Mouse (Mus musculus): ENCODE measurements around the gene Tex26. TPM values are rescaled to one million over a fixed set of nuclear protein-coding genes. Genes with fewer than 3 reads are reported as not detected.
A peak's percentile ranks its signal among the peaks of the same experiment; 100 is the strongest.

Tex26 gene
- polyA plus RNA-seq, 1 experiment from 2014 or later = 1.4 TPM

DNA sequence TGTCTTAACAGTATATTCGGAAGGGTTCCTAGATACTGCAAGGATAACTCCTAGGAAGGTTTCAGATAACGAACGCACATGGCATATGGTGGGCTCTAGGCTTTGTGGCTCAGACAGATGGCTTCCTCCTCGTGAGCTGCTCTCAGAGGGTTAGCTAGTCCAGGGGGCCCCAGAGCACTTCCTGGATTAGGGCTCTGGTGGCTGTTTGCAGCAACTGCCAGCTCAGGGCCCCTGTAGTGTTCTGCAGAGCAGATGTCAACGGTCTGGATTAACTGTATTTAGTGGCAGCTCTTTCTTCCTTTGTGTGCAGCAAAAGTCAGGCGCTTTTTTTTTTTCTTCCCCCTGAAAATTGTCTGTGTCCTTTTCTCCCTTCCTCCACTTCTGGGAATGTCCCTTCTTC is 11.1 kb upstream of the Tex26 start:
- H3K27me3 ChIP-seq (ENCODE audit: control insufficient read depth, insufficient read depth, low read length) = no peaks in the 10 kb centered on the region
- 15% methylated on average over 6 of the region's 6 CpGs for WGBS
- H3K9ac ChIP-seq (ENCODE audit: low read length) = peak overlapping the region; percentile 35

DNA sequence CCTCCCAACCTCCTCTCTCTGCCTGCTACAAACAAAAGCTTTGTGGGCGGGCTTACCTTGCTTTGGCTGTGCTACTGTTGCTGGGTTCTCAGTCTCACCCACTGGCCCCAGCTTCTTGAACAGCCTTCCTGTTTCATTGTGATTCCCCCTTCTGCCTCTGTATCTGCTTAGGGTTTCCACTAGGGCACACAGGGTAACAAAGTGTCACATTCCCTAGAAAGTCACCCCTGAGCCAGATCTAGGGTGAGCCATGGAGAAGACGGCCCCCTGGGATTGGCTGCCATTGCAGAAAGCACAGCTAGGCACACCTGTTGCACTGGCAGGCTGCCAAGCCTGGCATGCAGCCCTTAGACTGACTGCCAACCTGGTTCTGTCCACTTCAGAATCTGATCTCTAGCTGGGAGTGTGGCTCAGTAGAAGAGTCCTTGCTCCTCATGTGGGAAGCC is 10.6 kb upstream of the Tex26 start:
- WGBS = 48% methylated on average over 2 of the region's 2 CpGs
- peak; percentile 23 for DNase-seq (ENCODE audit: low spot score)
- no peak overlapping the region for H3K9ac ChIP-seq (ENCODE audit: low read length)
- H3K4me1 ChIP-seq (ENCODE audit: control insufficient read depth, insufficient read depth, low read length) = peaks cover 8% of the 10 kb centered on the region; the same call in 1 of the 2 replicates
- no peaks in the 10 kb centered on the region for H3K27me3 ChIP-seq (ENCODE audit: control insufficient read depth, insufficient read depth, low read length)
- no peak overlapping the region for H3K4me2 ChIP-seq (ENCODE audit: low read depth)
- ATAC-seq (ENCODE audit: insufficient read depth, low FRiP score, low TSS enrichment) = 0 out of 2 replicates have a peak, but pooled peaks have one; percentile 31
- H3K9me3 ChIP-seq (ENCODE audit: control insufficient read depth, low read length) = no peaks in the 10 kb centered on the region
- H3K36me3 ChIP-seq (ENCODE audit: control insufficient read depth, insufficient read depth, low read length) = no peaks in the 10 kb centered on the region
- H3K4me3 ChIP-seq (ENCODE audit: low read depth, low read length) = no peak overlapping the region
- H3K27ac ChIP-seq (ENCODE audit: low read depth, low read length) = peak overlapping the region; percentile 58

More for the DNA sequence above, 11.1 kb upstream of the Tex26 start:
- Histone ChIP-seq H3K4me2 (ENCODE audit: low read depth) (no peak overlapping the region), H3K4me1 (ENCODE audit: control insufficient read depth, insufficient read depth, low read length) (peaks cover 8% of the 10 kb centered on the region; the same call in 1 of the 2 replicates), H3K4me3 (ENCODE audit: low read depth, low read length) (no peak overlapping the region), H3K36me3 (ENCODE audit: control insufficient read depth, insufficient read depth, low read length) (no peaks in the 10 kb centered on the region), H3K27ac (ENCODE audit: low read depth, low read length) (peak overlapping the region; percentile 58), H3K9me3 (ENCODE audit: control insufficient read depth, low read length) (no peaks in the 10 kb centered on the region)
- DNase-seq (ENCODE audit: low spot score) = peak; percentile 59
- ATAC-seq (ENCODE audit: insufficient read depth, low FRiP score, low TSS enrichment) = peak; percentile 61; the same call in 1 of the 2 replicates

DNA sequence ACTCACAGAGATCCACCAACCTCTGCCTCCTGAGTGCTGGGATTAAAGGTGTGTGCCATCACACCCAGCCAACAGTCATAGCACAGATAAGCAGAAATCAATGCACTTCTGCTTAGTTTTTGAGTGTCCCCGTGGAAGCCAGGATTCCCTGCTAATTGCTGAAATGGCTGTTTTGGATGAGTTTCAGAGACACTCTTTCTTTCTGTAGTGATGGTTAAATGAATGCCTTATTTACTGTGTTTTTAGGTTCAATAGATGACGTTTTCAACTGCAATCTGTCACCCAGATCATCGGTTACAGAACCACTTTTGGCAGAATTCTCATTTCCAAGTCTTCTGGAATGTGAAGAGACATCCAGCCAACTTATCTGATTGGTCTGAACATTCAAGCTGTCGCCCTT is 9.9 kb upstream of the Tex26 start:
- H3K36me3 ChIP-seq (ENCODE audit: control insufficient read depth, insufficient read depth, low read length) = no peaks in the 10 kb centered on the region
- no peak for DNase-seq (ENCODE audit: low spot score)
- H3K4me1 ChIP-seq (ENCODE audit: control insufficient read depth, insufficient read depth, low read length) = peaks cover 8% of the 10 kb centered on the region; the same call in 1 of the 2 replicates
- no peak overlapping the region for H3K4me3 ChIP-seq (ENCODE audit: low read depth, low read length)
- H3K9ac ChIP-seq (ENCODE audit: low read length) = no peak overlapping the region
- no peak overlapping the region for H3K4me2 ChIP-seq (ENCODE audit: low read depth)
- no peaks in the 10 kb centered on the region for H3K9me3 ChIP-seq (ENCODE audit: control insufficient read depth, low read length)
- WGBS = 88% methylated on average over 4 of the region's 4 CpGs
- H3K27me3 ChIP-seq (ENCODE audit: control insufficient read depth, insufficient read depth, low read length) = no peaks in the 10 kb centered on the region
- H3K27ac ChIP-seq (ENCODE audit: low read depth, low read length) = no peak overlapping the region
- ATAC-seq (ENCODE audit: insufficient read depth, low FRiP score, low TSS enrichment) = no peak

DNA sequence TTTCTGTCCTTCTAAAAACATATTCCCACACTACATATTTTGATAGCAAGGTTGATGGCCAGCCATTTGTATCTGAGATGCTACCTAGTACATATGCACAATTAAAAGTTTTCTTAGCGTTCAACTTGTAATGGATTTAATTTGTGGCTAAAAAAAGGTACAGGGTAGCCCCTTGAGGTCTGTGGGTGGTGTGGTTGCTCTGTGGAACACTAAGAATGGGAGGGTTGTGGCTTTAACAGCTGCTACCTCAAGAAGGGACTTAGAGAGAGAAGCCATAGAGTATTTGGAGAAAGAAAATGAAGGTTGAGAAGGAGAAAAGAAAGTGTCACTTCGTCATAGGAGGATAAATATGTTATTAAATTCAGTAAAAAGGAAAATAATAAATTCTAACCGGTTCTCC is 8.5 kb upstream of the Tex26 start:
- Histone ChIP-seq H3K4me3 (ENCODE audit: low read depth, low read length) (no peak overlapping the region), H3K27me3 (ENCODE audit: control insufficient read depth, insufficient read depth, low read length) (no peaks in the 10 kb centered on the region), H3K27ac (ENCODE audit: low read depth, low read length) (no peak overlapping the region), H3K9me3 (ENCODE audit: control insufficient read depth, low read length) (no peaks in the 10 kb centered on the region), H3K4me1 (ENCODE audit: control insufficient read depth, insufficient read depth, low read length) (peaks cover 8% of the 10 kb centered on the region; the same call in 1 of the 2 replicates), H3K9ac (ENCODE audit: low read length) (no peak overlapping the region), H3K4me2 (ENCODE audit: low read depth) (no peak overlapping the region), H3K36me3 (ENCODE audit: control insufficient read depth, insufficient read depth, low read length) (no peaks in the 10 kb centered on the region)
- no peak for DNase-seq (ENCODE audit: low spot score)
- WGBS = 86% methylated on average over 3 of the region's 3 CpGs
- no peak for ATAC-seq (ENCODE audit: insufficient read depth, low FRiP score, low TSS enrichment)

DNA sequence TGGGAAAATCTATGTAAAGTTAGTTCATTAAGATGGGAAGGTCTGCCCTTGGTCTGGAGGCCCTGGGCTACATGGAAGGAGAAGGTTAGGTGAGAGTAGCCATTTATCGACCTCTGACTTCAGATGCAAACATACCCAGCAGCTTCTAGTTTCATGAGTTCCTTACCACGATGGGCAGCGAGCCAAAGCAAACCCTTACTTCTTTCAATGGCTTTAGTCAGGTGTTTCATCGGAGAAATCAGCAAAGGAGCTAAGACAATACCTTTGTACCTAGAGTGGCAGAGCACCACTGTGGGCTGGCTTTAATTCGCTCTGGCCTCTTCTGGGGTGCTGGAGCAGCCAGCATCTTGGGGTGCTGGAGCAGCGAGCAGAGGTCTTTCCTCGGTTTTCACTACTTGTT is 5.8 kb upstream of the Tex26 start:
- ATAC-seq (ENCODE audit: insufficient read depth, low FRiP score, low TSS enrichment) (no peak), DNase-seq (ENCODE audit: low spot score) (no peak)
- Histone ChIP-seq H3K27me3 (ENCODE audit: control insufficient read depth, insufficient read depth, low read length) (no peaks in the 10 kb centered on the region), H3K9me3 (ENCODE audit: control insufficient read depth, low read length) (no peaks in the 10 kb centered on the region), H3K4me1 (ENCODE audit: control insufficient read depth, insufficient read depth, low read length) (0 out of 2 replicates have a peak, but pooled peaks cover 2% of the 10 kb centered on the region), H3K27ac (ENCODE audit: low read depth, low read length) (no peak overlapping the region), H3K9ac (ENCODE audit: low read length) (no peak overlapping the region), H3K4me3 (ENCODE audit: low read depth, low read length) (no peak overlapping the region), H3K36me3 (ENCODE audit: control insufficient read depth, insufficient read depth, low read length) (no peaks in the 10 kb centered on the region), H3K4me2 (ENCODE audit: low read depth) (no peak overlapping the region)
- 77% methylated on average over 7 of the region's 7 CpGs for WGBS

DNA sequence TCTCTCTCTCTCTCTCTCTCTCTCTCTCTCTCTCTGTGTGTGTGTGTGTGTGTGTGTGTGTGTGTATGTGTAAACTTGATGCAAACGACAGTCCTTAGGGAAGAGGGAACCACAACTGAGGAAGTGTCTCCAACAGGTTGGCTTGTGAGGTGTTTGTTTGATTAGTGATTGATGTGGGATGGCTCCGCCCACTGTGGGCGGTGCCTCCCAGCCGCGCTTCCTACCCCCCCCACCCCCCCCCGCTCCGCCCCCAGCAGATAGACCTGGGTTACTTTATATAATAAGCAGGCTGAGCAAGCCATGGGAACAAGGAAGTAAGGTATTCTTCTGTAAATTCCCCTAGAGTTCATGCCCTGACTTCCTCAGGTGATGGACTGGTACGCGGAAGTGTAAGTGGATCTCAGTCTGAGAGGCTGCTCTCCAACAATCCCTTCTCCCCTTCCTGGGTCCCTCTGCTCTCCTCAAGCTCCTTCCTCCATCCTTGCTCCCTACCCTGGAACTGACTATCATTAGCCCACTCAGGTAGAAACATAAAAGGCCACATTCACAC is 5.2 kb upstream of the Tex26 start:
- 31% methylated on average over 9 of the region's 9 CpGs for whole genome bisulfite sequencing
- H3K36me3 ChIP-seq (ENCODE audit: control insufficient read depth, insufficient read depth, low read length) = no peaks in the 10 kb centered on the region
- H3K27me3 ChIP-seq (ENCODE audit: control insufficient read depth, insufficient read depth, low read length) = no peaks in the 10 kb centered on the region
- H3K9ac ChIP-seq (ENCODE audit: low read length) = no peak overlapping the region
- no peak overlapping the region for H3K4me3 ChIP-seq (ENCODE audit: low read depth, low read length)
- DNase-seq (ENCODE audit: low spot score) (no peak), ATAC-seq (ENCODE audit: insufficient read depth, low FRiP score, low TSS enrichment) (no peak)
- no peak overlapping the region for H3K4me2 ChIP-seq (ENCODE audit: low read depth)
- H3K4me1 ChIP-seq (ENCODE audit: control insufficient read depth, insufficient read depth, low read length) = no peaks in the 10 kb centered on the region
- no peaks in the 10 kb centered on the region for H3K9me3 ChIP-seq (ENCODE audit: control insufficient read depth, low read length)
- H3K27ac ChIP-seq (ENCODE audit: low read depth, low read length) = no peak overlapping the region

DNA sequence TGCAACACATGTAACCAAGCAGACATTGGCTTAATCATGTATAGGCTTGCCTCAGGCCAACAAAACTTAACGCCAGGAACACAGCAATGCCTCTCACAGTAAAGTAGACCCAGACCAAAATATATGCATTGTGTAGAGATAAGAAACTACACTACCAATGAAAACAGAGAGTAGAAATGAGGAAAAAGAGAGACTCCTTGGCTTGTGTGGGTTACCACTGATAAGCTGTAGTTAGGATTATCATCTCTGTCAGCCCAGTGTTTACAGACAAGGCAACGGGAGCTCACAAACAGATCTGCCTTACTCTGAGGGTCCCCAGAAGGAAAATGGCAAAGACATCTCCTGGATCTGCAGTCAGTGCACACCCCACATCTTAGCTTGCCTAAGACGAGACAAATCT is 2.9 kb upstream of the Tex26 start:
- H3K27ac ChIP-seq (ENCODE audit: low read depth, low read length) = no peak overlapping the region
- H3K4me2 ChIP-seq (ENCODE audit: low read depth) = no peak overlapping the region
- no peaks in the 10 kb centered on the region for H3K9me3 ChIP-seq (ENCODE audit: control insufficient read depth, low read length)
- ATAC-seq (ENCODE audit: insufficient read depth, low FRiP score, low TSS enrichment) (no peak), DNase-seq (ENCODE audit: low spot score) (no peak)
- 86% methylated on average over 3 of the region's 3 CpGs for WGBS
- H3K27me3 ChIP-seq (ENCODE audit: control insufficient read depth, insufficient read depth, low read length) = no peaks in the 10 kb centered on the region
- H3K36me3 ChIP-seq (ENCODE audit: control insufficient read depth, insufficient read depth, low read length) = no peaks in the 10 kb centered on the region
- no peak overlapping the region for H3K4me3 ChIP-seq (ENCODE audit: low read depth, low read length)
- H3K4me1 ChIP-seq (ENCODE audit: control insufficient read depth, insufficient read depth, low read length) = peaks cover 10% of the 10 kb centered on the region
- H3K9ac ChIP-seq (ENCODE audit: low read length) = no peak overlapping the region

DNA sequence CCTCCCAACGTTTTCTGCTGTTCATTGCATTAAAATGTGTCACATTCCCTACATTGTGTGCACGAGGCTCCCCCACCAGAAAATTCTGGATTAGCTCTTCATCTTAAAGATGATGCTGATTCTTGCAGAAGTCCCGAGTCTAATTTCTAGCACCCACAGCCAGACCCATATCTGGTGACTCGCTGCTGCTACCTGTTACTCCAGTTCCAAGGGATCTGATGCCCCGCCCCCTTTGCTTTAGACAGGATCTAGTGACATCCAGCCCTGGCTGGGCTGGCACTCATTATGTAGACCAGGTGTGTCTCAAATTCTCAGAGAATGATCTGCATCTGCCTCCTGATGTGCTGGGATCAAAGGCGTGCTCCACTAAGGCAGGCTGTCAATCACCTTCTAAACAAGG is 2.3 kb upstream of the Tex26 start:
- ATAC-seq (ENCODE audit: insufficient read depth, low FRiP score, low TSS enrichment) (no peak), DNase-seq (ENCODE audit: low spot score) (no peak)
- Histone ChIP-seq H3K9me3 (ENCODE audit: control insufficient read depth, low read length) (no peaks in the 10 kb centered on the region), H3K9ac (ENCODE audit: low read length) (no peak overlapping the region), H3K27ac (ENCODE audit: low read depth, low read length) (no peak overlapping the region), H3K4me2 (ENCODE audit: low read depth) (no peak overlapping the region), H3K4me1 (ENCODE audit: control insufficient read depth, insufficient read depth, low read length) (peaks cover 10% of the 10 kb centered on the region), H3K4me3 (ENCODE audit: low read depth, low read length) (no peak overlapping the region), H3K36me3 (ENCODE audit: control insufficient read depth, insufficient read depth, low read length) (no peaks in the 10 kb centered on the region), H3K27me3 (ENCODE audit: control insufficient read depth, insufficient read depth, low read length) (no peaks in the 10 kb centered on the region)
- 83% methylated on average over 6 of the region's 6 CpGs for WGBS

DNA sequence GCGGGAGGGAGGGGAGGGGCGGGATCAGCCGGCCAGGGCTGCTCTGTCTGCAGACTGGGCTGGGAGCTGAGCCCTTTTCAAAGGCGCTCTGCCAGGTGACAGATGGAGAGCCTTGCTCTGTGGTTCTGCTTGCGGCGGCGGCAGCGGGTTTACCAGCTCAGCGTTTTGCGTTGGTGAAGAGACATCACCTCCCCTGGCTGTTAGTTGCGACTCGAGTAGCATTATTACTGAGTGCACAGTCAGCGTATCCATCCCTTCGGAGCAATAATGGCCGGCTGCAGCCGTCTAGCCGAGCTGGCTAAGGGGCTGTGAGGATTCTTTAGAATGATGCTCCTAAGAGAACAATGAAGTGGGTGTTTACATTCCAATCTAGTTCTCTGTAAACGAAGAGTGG is 717 bp downstream of the Tex26 start:
- peak overlapping the region; percentile 66 for H3K9ac ChIP-seq (ENCODE audit: low read length)
- peak; percentile 83 for DNase-seq (ENCODE audit: low spot score)
- peak overlapping the region; percentile 36 for H3K4me3 ChIP-seq (ENCODE audit: low read depth, low read length)
- peak overlapping the region; percentile 95 for H3K27ac ChIP-seq (ENCODE audit: low read depth, low read length)
- ATAC-seq (ENCODE audit: insufficient read depth, low FRiP score, low TSS enrichment) = peak; percentile 83
- H3K36me3 ChIP-seq (ENCODE audit: control insufficient read depth, insufficient read depth, low read length) = no peaks in the 10 kb centered on the region
- peak overlapping the region; percentile 76 for H3K4me2 ChIP-seq (ENCODE audit: low read depth)
- peaks cover 10% of the 10 kb centered on the region for H3K4me1 ChIP-seq (ENCODE audit: control insufficient read depth, insufficient read depth, low read length)
- no peaks in the 10 kb centered on the region for H3K9me3 ChIP-seq (ENCODE audit: control insufficient read depth, low read length)
- WGBS = under 1% methylated on average over 17 of the region's 18 CpGs
- no peaks in the 10 kb centered on the region for H3K27me3 ChIP-seq (ENCODE audit: control insufficient read depth, insufficient read depth, low read length)

Measured in neural tube, embryonic 11.5 days (tissue).